Mouse (Mus musculus) c-Kit-positive CD71-positive TER-119-positive erythroid progenitor cells, embryonic 14.5 days (primary cell): ENCODE data around the gene F2r.

Experiments used
- DNase-seq: peaks from one replicate; pipeline ENCODE4 v3.0.0-alpha.2; 2013; ENCODE audit warnings: low spot score

The F2r gene

GRCm38 (mm10) chr13:95632144-95632543, 13.9 kb upstream of the F2r start:
- no peak for DNase-seq

- no peak for DNase-seq
Observed at GRCm38 (mm10) chr13:95630747-95631146, 12.5 kb upstream of the F2r start.

- DNase-seq = no peak
Observed at GRCm38 (mm10) chr13:95629751-95630150, 11.5 kb upstream of the F2r start.

- DNase-seq = no peak
Observed at GRCm38 (mm10) chr13:95626696-95627095, 8.4 kb upstream of the F2r start.

DNA sequence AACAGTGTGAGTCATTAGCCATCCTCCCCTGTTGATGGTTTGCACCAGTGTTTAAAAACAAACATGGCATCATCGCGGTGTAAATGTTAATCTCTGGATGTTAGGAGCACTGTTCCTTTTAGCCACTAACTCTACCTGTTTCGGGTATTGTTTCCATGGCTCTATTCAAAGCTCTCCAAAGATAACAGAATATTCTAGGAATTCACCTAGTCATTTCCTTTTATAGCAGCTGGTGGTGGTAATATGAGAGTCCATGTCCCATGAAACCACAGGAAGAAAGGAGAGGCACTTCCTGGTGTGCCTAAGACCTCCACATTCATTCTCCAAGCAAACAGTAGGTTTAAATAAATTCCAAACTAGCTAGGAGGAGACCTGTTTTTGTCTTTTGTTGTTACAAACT, 4.8 kb upstream of the F2r start:
- DNase-seq = no peak

DNA sequence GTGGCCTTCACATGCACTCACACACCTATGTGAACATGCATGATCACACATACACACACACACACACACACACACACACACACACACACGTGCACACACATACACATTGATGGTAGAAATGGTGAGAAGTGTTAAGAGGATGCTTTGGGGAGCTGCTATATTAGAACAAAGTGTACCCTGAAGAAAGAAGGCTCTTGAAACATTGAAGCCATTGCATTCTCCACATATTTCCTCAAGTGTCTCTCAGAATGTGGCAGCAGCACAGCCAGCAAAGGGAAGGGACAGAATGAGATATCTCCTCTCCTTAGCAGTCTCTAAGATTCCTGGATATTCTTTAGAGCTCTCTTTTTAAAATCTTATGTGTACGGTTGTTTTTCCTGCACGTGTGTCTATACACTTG, 3.3 kb upstream of the F2r start:
- no peak for DNase-seq

DNA sequence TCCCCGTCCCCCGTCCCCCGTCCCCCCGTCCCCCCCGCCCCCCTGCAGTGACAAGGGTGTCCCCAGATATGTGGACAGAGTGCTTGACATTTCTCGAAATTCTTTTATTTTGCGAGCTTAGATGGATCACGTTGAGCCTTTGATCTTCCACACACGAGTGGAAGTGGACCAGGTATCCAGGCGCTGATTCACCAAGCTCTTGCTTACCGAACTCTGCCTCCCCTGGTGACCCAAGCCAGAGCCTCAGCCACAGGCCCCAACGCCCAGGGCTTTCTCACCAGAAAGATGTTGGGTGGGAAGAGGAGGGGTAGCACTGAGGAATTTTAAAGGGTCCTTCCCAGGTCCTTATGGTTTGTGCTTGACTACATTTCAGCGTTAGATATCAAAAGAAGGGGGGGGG, 572 bp upstream of the F2r start:
- DNase-seq = no peak

DNA sequence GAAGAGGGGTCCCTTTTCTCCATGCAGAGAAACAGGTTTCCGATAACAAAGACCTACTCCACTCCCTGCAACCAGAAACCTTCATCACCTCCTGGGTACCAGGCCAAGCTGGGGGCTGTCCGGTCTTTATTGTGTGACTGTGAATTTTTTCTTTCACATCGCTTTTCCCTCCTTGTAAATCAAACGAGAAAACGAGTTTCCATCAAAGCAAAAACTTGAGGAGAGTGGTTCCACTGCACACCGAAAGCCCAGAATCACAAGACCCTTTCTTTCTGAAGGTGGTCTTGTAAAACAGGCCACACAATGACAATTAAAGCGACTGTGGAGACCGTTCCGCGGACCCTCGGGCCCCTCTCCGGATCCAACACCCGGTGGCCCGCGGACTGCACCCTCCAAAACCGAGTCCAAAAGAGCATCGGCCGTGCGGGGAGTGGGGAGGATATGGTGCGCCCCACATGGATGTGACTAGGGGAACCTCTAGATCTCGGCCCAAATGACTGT, 566 bp downstream of the F2r start:
- peak; percentile 27 for DNase-seq

- peak; percentile 45 for DNase-seq
Observed at GRCm38 (mm10) chr13:95617082-95617670, 1.1 kb downstream of the F2r start.

DNA sequence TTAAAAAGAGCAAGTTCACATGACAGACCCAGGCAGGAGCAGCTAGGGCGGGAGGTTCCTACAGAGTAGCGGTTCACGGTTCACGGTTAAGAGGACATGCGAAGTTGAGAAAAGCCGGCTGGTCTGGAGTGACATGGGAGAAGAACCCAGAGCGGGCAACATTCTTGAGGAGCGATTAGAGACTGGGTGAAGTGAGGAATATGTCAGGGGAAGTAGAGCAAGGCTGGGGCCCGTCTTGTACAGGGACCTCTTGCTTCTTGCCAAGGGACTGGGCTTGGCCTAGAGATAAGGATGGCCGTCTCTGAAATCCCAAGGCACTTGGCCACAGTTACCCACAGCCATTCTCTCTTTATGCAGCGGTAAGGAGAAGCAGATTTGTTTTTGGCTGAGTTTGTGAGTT, 1.8 kb downstream of the F2r start:
- peak; percentile 35 for DNase-seq

GRCm38 (mm10) chr13:95614757-95615156, 3.5 kb downstream of the F2r start:
- DNase-seq = no peak

- DNase-seq = no peak
Observed at GRCm38 (mm10) chr13:95612243-95612642, 6.0 kb downstream of the F2r start.

GRCm38 (mm10) chr13:95611752-95612151, 6.5 kb downstream of the F2r start:
- no peak for DNase-seq

GRCm38 (mm10) chr13:95610786-95611562, 7.3 kb downstream of the F2r start:
- DNase-seq = peak; percentile 42

DNA sequence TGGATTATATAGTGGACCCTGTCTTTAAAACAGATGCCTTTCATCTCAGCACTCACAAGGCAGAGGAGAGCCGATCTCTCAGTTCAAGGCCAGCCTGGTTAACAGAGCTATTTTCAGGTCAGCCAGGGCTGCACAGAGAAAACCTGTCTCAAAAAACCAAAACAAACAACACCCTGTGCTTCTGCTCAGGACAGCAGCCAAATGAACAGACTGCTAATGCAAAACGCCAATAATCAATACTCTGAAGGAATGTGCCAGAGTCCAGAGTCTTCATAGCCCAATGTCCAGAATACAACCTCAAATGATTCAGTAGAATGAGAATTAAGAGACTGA, 9.2 kb downstream of the F2r start:
- no peak for DNase-seq

- DNase-seq = no peak
Observed at GRCm38 (mm10) chr13:95608416-95609087, 9.7 kb downstream of the F2r start.

DNA sequence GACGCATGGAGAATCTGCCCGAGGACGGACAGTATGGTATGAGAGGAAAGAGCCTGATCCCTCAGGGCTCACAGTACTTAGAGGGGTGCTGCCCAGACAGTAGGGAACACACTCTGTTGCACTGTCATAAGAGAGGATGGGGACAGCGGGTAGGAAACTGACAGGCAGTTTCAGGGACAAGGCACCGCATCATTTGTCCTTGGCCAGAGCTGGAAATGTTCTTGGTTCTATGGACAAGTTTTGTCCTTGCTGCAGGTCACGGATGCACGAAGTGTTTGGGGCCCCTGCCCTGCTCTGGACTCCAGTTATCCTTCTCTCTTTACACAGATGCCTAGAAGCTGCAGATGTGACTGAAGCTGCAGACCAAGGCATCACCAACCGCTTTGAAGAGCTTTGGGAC, 11.3 kb downstream of the F2r start:
- DNase-seq = no peak

DNA sequence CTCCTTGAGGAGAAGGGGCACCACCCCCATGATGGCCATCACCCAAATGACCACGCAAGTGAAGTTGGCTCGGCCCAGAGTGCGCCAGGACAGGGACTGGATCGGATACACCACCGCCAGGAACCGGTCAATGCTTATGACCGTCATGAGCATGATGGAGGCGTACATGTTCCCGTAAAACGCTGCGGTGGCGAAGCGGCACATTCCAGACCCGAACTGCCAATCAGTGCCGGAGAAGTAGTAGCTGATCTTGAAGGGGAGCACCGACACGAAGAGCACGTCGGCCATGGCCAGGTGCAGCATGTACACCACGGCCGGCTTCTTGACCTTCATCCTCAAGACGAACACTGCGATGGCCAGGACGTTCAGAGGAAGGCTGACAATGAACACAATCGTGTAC, 14.0 kb downstream of the F2r start:
- DNase-seq = no peak

- DNase-seq = no peak
Observed at GRCm38 (mm10) chr13:95599833-95600359, 18.4 kb downstream of the F2r start.

GRCm38 (mm10) chr13:95598232-95598920, 19.9 kb downstream of the F2r start:
- no peak for DNase-seq

DNA sequence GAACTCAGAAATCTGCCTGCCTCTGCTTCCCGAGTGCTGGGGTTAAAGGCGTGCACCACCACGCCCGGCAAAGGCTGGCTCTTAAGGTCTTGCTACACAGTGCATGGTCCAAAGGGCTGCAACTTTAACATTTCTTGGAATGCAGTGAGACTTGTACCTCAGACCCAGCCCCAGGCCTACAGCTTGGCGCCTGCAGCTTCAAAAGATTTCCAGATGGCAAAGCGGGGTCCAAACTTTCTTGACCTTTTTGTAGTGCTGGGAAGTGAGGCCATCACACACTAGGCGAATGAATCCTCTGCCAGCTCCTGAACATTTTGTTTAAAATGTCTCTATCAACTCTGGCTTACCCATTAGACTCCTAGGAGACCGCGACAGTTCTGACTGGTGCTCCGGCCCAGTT, 20.7 kb downstream of the F2r start:
- no peak for DNase-seq

DNA sequence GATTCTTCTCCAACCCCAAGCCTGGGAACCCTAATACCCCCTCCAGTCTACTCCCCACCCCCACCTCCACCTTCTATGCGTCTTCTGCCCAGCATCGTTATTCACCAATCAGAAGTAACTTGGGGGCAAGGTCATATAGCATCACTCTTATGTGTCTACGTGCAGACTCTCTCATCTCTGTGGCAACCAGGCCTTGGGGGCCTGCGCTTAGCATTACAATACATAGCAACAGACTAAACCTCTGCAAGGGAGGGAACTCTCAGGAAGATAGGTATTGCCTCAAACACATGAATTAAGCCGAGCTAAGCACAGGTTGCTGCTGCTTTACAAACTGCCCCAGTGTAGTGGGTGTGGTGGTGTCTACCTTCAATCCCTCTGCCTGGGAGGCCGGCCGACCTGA, 21.6 kb downstream of the F2r start:
- no peak for DNase-seq
